Mouse (Mus musculus) lung, postnatal 0 days (tissue): ENCODE measurements around the gene Hoxa13. TPM values are rescaled to one million over a fixed set of nuclear protein-coding genes. Genes with fewer than 3 reads are reported as not detected.

Experiments used
- ATAC-seq: fragments of 200-750 bp; cut with Nextera tagmentation; 2 replicates; pipeline ENCODE4 v1.8.0; 2017; ENCODE audit warnings: moderate library complexity
- DNase-seq: peaks from one replicate; pipeline ENCODE4 v3.0.0-alpha.2; 2016; ENCODE audit warnings: low spot score
- H3K27ac ChIP-seq: fragments of 300-500 bp; sonication (generic); 2 replicates; pipeline ENCODE4 v1.5.1; 2014; ENCODE audit warnings: antibody characterized with exemption, mild to moderate bottlenecking, low read length, mixed read lengths
- H3K27me3 ChIP-seq: fragments of 300-500 bp; sonication (generic); replicated peaks from 2 replicates; pipeline ENCODE4 v1.6.1; 2014; ENCODE audit warnings: low read length, mixed read lengths; ENCODE audit not compliant: insufficient read depth
- H3K36me3 ChIP-seq: fragments of 300-500 bp; sonication (generic); 2 replicates; pipeline ENCODE4 v1.6.1; 2014; ENCODE audit warnings: low read length, mixed read lengths; ENCODE audit not compliant: insufficient read depth
- H3K4me1 ChIP-seq: fragments of 300-500 bp; sonication (generic); 2 replicates; pipeline ENCODE4 v1.6.1; 2014; ENCODE audit warnings: antibody characterized with exemption, low read depth, low read length, mixed read lengths; ENCODE audit not compliant: insufficient read depth
- H3K4me2 ChIP-seq: fragments of 300-500 bp; sonication (generic); replicated peaks from 2 replicates; pipeline ENCODE4 v1.6.1; 2014; ENCODE audit warnings: low read depth, mild to moderate bottlenecking, low read length, moderate library complexity, mixed read lengths
- H3K4me3 ChIP-seq: fragments of 300-500 bp; sonication (generic); 2 replicates; pipeline ENCODE4 v1.5.1; 2014; ENCODE audit warnings: low read depth, low read length
- H3K9ac ChIP-seq: fragments of 300-500 bp; sonication (generic); replicated peaks from 2 replicates; pipeline ENCODE4 v1.6.1; 2014; ENCODE audit warnings: low read depth, mild to moderate bottlenecking
- H3K9me3 ChIP-seq: fragments of 300-500 bp; sonication (generic); 2 replicates; pipeline ENCODE4 v1.6.1; 2016; ENCODE audit warnings: low read length, mixed read lengths
- CTCF ChIP-seq: IDR thresholded peaks from 2 replicates; pipeline ENCODE4 v1.5.1; 2016; ENCODE audit warnings: antibody characterized with exemption, mild to moderate bottlenecking
- EP300 ChIP-seq: IDR thresholded peaks from 2 replicates; pipeline ENCODE4 v1.6.1; 2016; ENCODE audit warnings: antibody characterized with exemption, mild to moderate bottlenecking, control low read depth
- WGBS: fragments of 180-500 bp; shearing (Covaris S2); extraction: QIAGEN DNeasy Blood & Tissue Kit; methylation state at CpG from one replicate; pipeline ENCODE4 v1.1.7; 2014; 5-methylcytosine and 5-hydroxymethylcytosine counted together
- polyA plus RNA-seq: library from polyadenylated mRNA; unstranded; fragments of >200 nt; fragmentation: Nextera tagmentation; extraction: Ambion mirVana; gene quantifications from 2 replicates; pipeline ENCODE4 v1.2.1, GENCODE M21; 2015

The Hoxa13 gene
- polyA plus RNA-seq, 1 experiment from 2014 or later: not detected

DNA sequence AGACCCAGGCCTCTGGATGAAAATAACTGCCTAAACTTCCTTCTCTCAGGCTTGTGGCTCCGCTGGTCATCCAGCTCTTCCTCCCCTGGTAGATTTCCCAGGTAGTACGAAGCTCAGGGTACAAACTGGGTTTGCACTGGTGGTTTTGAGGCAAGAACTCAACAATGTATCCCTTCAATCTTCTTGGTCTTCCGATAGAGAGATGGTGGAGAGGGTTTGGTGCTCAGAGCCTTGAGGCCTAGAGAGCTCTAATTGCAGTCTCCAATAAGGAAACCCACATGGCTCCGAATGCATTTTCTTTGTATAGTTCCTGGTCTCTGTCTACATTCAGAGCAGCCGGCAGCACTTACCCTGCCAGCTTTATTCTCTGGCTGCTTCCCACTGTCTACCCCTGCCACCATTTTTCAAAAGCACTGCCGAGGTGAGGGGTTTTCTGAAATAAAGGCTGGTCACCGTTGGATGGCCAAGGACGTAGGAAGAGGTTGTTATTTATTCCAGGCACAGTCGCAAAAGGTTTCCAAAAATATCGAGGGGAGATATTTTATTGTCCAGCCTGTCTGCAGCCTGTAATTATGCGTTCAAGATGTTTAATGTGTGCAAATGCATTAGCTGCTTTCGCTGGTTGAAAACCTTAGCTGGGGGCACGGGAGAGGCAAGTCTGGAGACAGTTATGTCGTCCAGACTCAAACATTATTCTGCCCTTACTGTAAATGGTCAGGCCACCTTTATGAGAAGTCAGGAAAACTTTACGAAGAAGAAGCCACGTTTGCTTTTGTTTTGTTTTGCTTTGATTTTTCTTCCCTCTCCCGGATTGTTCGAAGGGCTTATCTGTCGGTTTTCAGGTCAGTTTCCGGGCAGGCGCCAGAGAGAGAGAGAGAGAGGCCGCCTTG, 12.3 kb upstream of the Hoxa13 start:
- ATAC-seq (no peak), DNase-seq (no peak)
- Histone ChIP-seq H3K36me3 (no peaks in the 10 kb centered on the region), H3K4me3 (no peak overlapping the region), H3K27ac (no peak overlapping the region), H3K4me1 (no peaks in the 10 kb centered on the region), H3K9ac (no peak overlapping the region), H3K4me2 (no peak overlapping the region), H3K27me3 (peaks cover 94% of the 10 kb centered on the region), H3K9me3 (no peaks in the 10 kb centered on the region)
- no peak for TF ChIP-seq EP300
- TF ChIP-seq CTCF: no peak
- 19% methylated on average over 22 of the region's 22 CpGs for WGBS

DNA sequence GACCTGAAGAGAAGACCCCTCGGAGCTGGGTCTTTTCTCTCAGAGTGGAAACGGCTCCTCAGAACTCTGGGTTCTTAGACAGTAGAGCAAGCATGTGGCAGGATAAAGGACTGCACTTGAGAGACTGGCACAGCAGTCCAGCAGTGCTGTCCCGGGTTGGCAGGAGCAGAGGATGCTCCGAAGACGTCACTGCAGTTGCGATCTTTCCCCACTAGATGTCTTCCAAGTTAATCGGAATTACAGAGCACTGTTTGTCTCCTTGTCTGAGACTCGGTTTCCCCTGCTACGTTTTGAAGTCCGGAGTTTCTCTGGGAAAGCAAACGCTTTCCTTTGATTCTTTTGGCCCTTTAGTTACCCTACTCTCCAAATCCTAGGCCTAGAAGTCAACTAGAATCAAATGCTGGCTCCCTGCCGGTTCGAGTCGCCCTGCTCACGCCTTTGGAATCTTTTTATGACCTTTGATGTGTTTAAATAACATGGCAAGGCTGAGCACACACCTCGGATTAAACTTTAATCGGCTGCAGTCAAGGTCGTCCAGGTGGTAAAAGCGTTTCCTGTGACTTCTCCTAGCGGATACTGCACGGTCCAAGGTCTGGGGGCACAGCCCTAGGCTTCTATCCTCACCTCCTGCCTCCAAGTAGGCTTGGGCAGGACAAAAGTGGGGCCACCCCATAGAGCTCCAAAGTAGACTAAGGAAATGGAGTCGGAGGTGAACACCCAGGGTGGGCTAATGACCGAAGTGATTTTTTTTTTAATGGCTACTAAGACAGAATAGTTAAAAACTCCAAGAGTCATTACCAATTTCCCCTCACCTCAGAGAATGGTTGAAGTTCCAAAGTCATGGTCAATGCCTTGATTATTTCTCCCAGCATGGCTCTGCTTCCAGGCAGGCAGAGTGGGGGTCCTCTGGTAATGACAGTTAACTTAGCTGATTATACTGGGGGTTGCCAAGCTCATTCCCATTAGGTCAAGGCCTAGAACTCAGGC, 10.1 kb upstream of the Hoxa13 start:
- no peaks in the 10 kb centered on the region for H3K4me1 ChIP-seq
- 9% methylated on average over 23 of the region's 23 CpGs for WGBS
- ATAC-seq (peak; percentile 46; the same call in 1 of the 2 replicates), DNase-seq (peak; percentile 68)
- H3K36me3 ChIP-seq: no peaks in the 10 kb centered on the region
- H3K9ac ChIP-seq: no peak overlapping the region
- H3K4me2 ChIP-seq: no peak overlapping the region
- H3K4me3 ChIP-seq: no peak overlapping the region
- TF ChIP-seq CTCF: peak; percentile 79
- TF ChIP-seq EP300: no peak
- H3K27me3 ChIP-seq: peaks cover 92% of the 10 kb centered on the region
- no peaks in the 10 kb centered on the region for H3K9me3 ChIP-seq
- no peak overlapping the region for H3K27ac ChIP-seq

DNA sequence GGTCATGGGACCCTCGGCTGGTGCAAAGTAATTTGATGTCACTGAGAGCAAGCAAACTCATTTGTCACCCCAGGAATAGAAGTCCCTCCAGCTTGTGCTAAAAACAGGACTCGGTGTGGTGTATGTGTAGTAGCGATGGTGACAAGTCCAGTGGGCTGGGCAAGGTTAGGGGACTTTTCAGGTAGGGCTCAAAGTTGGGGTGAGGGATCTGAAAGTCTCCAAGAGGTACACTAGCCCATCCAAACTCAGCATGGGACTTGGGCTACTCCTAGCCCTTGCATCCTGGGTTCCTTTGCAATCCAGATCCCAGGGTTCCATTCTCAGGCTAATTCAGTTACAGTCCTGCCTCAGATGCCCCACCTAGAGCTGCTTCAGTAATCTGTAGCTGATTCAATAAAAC, 8.1 kb upstream of the Hoxa13 start:
- H3K27ac ChIP-seq: no peak overlapping the region
- no peaks in the 10 kb centered on the region for H3K9me3 ChIP-seq
- ATAC-seq (no peak), DNase-seq (no peak)
- H3K4me1 ChIP-seq: no peaks in the 10 kb centered on the region
- WGBS: 8% methylated on average over 3 of the region's 3 CpGs
- no peak overlapping the region for H3K4me2 ChIP-seq
- H3K9ac ChIP-seq: no peak overlapping the region
- H3K4me3 ChIP-seq: no peak overlapping the region
- no peak for TF ChIP-seq CTCF
- TF ChIP-seq EP300: no peak
- H3K36me3 ChIP-seq: no peaks in the 10 kb centered on the region
- H3K27me3 ChIP-seq: peaks cover 95% of the 10 kb centered on the region

DNA sequence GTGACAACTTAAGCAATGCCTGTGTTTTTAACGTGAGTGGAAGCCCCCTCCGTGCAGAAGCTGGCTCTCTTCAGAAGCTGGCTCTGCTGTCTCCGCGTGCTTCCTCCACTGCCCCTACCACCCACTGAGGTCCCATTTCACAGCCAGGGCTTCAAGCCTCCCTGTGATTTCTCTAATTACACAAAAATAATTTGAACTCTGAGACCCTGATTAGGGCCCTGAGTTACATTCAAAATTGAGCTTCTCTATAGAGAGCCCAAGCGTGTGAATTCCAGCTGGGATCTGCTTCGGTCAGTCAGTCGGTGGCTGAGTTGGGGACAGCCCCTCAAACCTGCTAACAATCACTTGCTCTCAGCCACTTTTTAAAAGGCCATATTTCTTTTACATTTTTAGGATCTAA, 7.7 kb upstream of the Hoxa13 start:
- H3K36me3 ChIP-seq: no peaks in the 10 kb centered on the region
- TF ChIP-seq CTCF (no peak), EP300 (no peak)
- H3K4me3 ChIP-seq: no peak overlapping the region
- H3K9ac ChIP-seq: no peak overlapping the region
- no peak for DNase-seq
- H3K27me3 ChIP-seq: peaks cover 95% of the 10 kb centered on the region
- no peaks in the 10 kb centered on the region for H3K9me3 ChIP-seq
- WGBS: 3% methylated on average over 7 of the region's 7 CpGs
- no peak overlapping the region for H3K4me2 ChIP-seq
- H3K27ac ChIP-seq: no peak overlapping the region
- no peaks in the 10 kb centered on the region for H3K4me1 ChIP-seq
- ATAC-seq: no peak

DNA sequence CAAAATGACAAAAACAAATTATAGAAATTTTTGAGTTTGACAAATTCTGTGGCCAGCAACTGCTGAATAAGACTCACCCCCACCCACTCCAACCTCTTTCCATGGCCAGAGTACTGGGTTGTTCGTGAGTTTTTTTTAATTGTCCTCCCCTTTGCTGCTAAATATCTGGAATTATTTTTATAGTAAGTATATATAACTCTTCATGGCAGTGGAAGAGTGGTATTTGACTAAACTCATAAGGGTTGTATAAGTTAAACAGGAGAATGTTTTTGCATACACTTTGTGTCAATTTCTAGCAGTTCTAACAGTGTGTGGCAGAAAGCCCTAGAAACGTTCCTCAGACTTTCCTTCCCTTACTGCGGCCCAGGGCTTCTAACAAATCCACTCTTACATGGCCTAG, 7.0 kb upstream of the Hoxa13 start:
- no peak overlapping the region for H3K9ac ChIP-seq
- peaks cover 88% of the 10 kb centered on the region for H3K27me3 ChIP-seq
- H3K4me1 ChIP-seq: no peaks in the 10 kb centered on the region
- H3K27ac ChIP-seq: no peak overlapping the region
- ATAC-seq (no peak), DNase-seq (no peak)
- TF ChIP-seq CTCF (no peak), EP300 (no peak)
- WGBS: 15% methylated on average over 3 of the region's 3 CpGs
- no peak overlapping the region for H3K4me3 ChIP-seq
- H3K4me2 ChIP-seq: no peak overlapping the region
- H3K9me3 ChIP-seq: no peaks in the 10 kb centered on the region
- H3K36me3 ChIP-seq: no peaks in the 10 kb centered on the region

DNA sequence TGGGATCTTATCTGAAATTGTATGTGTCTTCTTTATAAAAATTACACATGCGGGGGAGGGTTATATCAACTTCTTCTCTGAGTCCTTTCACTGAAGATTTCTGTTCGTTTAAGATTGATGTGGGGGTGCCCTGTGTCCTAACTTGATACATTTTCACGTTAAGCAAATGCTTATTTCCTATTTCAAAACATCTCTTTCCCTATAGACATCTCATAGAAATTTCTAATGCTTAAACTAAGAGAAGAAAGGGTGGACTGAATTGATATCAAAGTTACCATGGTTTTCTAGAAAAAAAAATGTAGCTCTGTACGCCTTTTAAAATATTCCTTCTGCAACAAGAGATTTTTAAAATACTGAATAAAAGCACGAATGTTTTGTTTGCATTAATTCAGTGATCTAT, 6.5 kb upstream of the Hoxa13 start:
- Histone ChIP-seq H3K9me3 (no peaks in the 10 kb centered on the region), H3K36me3 (no peaks in the 10 kb centered on the region), H3K9ac (no peak overlapping the region), H3K4me2 (no peak overlapping the region), H3K27ac (no peak overlapping the region), H3K4me3 (no peak overlapping the region), H3K4me1 (no peaks in the 10 kb centered on the region), H3K27me3 (peaks cover 87% of the 10 kb centered on the region)
- TF ChIP-seq CTCF (no peak), EP300 (no peak)
- ATAC-seq (no peak), DNase-seq (no peak)
- whole genome bisulfite sequencing: 21% methylated on average over 5 of the region's 5 CpGs
